Mouse (Mus musculus) E14TG2a.4 (cell line): ENCODE data around the gene Taar5.

Experiments used
- CTCF ChIP-seq: conservative IDR thresholded peaks from 2 replicates; pipeline ENCODE4 v1.5.1; 2014; ENCODE audit warnings: low read length
- POU5F1 ChIP-seq: IDR thresholded peaks from 2 replicates; pipeline ENCODE4 v1.6.1; 2014; ENCODE audit warnings: low read length, borderline replicate concordance

- TF ChIP-seq CTCF (no peak), POU5F1 (no peak)
Measured at GRCm38 (mm10) chr10:23938312-23938711, 32.2 kb upstream of the Taar5 start, which contains the start of gene Taar2.
